Mouse (Mus musculus) CH12.LX (cell line): ENCODE data around the gene Zbtb20. TPM values are rescaled to one million over a fixed set of nuclear protein-coding genes. Genes with fewer than 3 reads are reported as not detected.

ENCODE experiments used
- DNase-seq: peaks from one replicate; pipeline ENCODE4 v3.0.0-alpha.2; 2013; ENCODE audit errors: extremely low read depth
- H3K27ac ChIP-seq: 2 replicates; pipeline ENCODE4 v1.5.1; 2012; ENCODE audit warnings: low read depth, mild to moderate bottlenecking, control low read depth, moderate library complexity; ENCODE audit not compliant: insufficient read depth
- H3K27me3 ChIP-seq: replicated peaks from 2 replicates; pipeline ENCODE3; 2012; ENCODE audit warnings: inconsistent platforms
- H3K36me3 ChIP-seq, 2 experiments: replicated peaks in 1 of 2; 2 replicates each; pipeline versions ENCODE3 to v1.6.1; 2012; ENCODE audit warnings: inconsistent platforms in 1 of 2, low read length in 1 of 2, mild to moderate bottlenecking in 1 of 2, mixed read lengths in 1 of 2, moderate library complexity in 1 of 2; ENCODE audit not compliant: control insufficient read depth in 1 of 2, insufficient read depth in 1 of 2
- H3K4me1 ChIP-seq, 2 experiments: 2 replicates each; pipeline ENCODE4 v1.6.1; 2012; ENCODE audit warnings: inconsistent platforms in 1 of 2, moderate library complexity in 1 of 2; ENCODE audit not compliant: insufficient read depth in 2 of 2, control insufficient read depth in 1 of 2
- H3K4me2 ChIP-seq: 2 replicates; pipeline ENCODE4 v1.6.1; 2012; ENCODE audit warnings: low read depth, mild to moderate bottlenecking, control low read depth; ENCODE audit not compliant: poor library complexity, insufficient read depth, severe bottlenecking
- H3K4me3 ChIP-seq, 3 experiments: fragments of 150-350 bp in 1 of 3; sonication (generic) in 1 of 3; replicated peaks in 1 of 3; 2 replicates each; pipeline versions ENCODE3 to v1.5.1; 2011 to 2012; ENCODE audit warnings: low read depth in 2 of 3, low read length in 2 of 3, mild to moderate bottlenecking in 2 of 3, moderate library complexity in 2 of 3, control low read depth in 1 of 3, improper control_type of control experiment in 1 of 3, inconsistent platforms in 1 of 3, mixed read lengths in 1 of 3; ENCODE audit not compliant: poor library complexity in 1 of 3
- H3K79me2 ChIP-seq: replicated peaks from 2 replicates; pipeline ENCODE4 v1.6.1; 2012; ENCODE audit warnings: mild to moderate bottlenecking, moderate library complexity; ENCODE audit not compliant: control insufficient read depth, poor library complexity, insufficient read depth, severe bottlenecking; ENCODE audit errors: extremely low read depth
- H3K9ac ChIP-seq: 2 replicates; pipeline ENCODE4 v1.6.1; 2012; ENCODE audit warnings: low read depth, mild to moderate bottlenecking, control low read depth, moderate library complexity; ENCODE audit not compliant: insufficient read depth
- H3K9me3 ChIP-seq: replicated peaks from 2 replicates; pipeline ENCODE3; 2012; ENCODE audit warnings: low read length, inconsistent platforms, mixed read lengths
- BHLHE40 ChIP-seq: IDR thresholded peaks from 2 replicates; pipeline ENCODE4 v1.6.1; 2011; ENCODE audit warnings: mild to moderate bottlenecking, low read depth, low read length, improper control_type of control experiment
- CHD1 ChIP-seq: IDR thresholded peaks from 2 replicates; pipeline ENCODE4 v1.6.1; 2012; ENCODE audit warnings: low read depth, low read length, improper control_type of control experiment, inconsistent platforms
- CHD2 ChIP-seq: IDR thresholded peaks from 2 replicates; pipeline ENCODE4 v1.6.1; 2011; ENCODE audit warnings: low read length, improper control_type of control experiment
- CTCF ChIP-seq, 2 experiments: IDR thresholded peaks in 1 of 2; conservative IDR thresholded peaks in 1 of 2; 2 replicates each; pipeline ENCODE4 v1.5.1; 2011 to 2012; ENCODE audit warnings: low read depth in 2 of 2, low read length in 2 of 2, improper control_type of control experiment in 1 of 2, inconsistent platforms in 1 of 2, mild to moderate bottlenecking in 1 of 2, moderate library complexity in 1 of 2
- E2F4 ChIP-seq: IDR thresholded peaks from 2 replicates; pipeline ENCODE4 v1.6.1; 2011; ENCODE audit warnings: low read depth, low read length, improper control_type of control experiment; ENCODE audit not compliant: insufficient replicate concordance
- JUN ChIP-seq: IDR thresholded peaks from 2 replicates; pipeline ENCODE4 v1.6.1; 2011; ENCODE audit warnings: low read depth, mild to moderate bottlenecking, low read length, improper control_type of control experiment, moderate library complexity; ENCODE audit not compliant: insufficient read depth
- JUND ChIP-seq: conservative IDR thresholded peaks from 2 replicates; pipeline ENCODE4 v1.6.1; 2011; ENCODE audit warnings: low read depth, low read length, improper control_type of control experiment
- KAT2A ChIP-seq: IDR thresholded peaks from 2 replicates; pipeline ENCODE4 v1.6.1; 2012; ENCODE audit warnings: low read length, improper control_type of control experiment, inconsistent platforms; ENCODE audit not compliant: insufficient replicate concordance
- MAFK ChIP-seq: IDR thresholded peaks from 2 replicates; pipeline ENCODE4 v1.6.1; 2011; ENCODE audit warnings: low read length, improper control_type of control experiment; ENCODE audit not compliant: insufficient replicate concordance
- MAX ChIP-seq: IDR thresholded peaks from 2 replicates; pipeline ENCODE4 v1.6.1; 2011; ENCODE audit warnings: low read length, improper control_type of control experiment
- MXI1 ChIP-seq: IDR thresholded peaks from 2 replicates; pipeline ENCODE4 v1.6.1; 2011; ENCODE audit warnings: mild to moderate bottlenecking, low read depth, low read length, improper control_type of control experiment
- MYC ChIP-seq: IDR thresholded peaks from 2 replicates; pipeline ENCODE4 v1.6.1; 2011; ENCODE audit warnings: low read depth, mild to moderate bottlenecking, improper control_type of control experiment, low read length
- NELFE ChIP-seq: IDR thresholded peaks from 2 replicates; pipeline ENCODE4 v1.6.1; 2011; ENCODE audit warnings: low read depth, low read length, improper control_type of control experiment
- PAX5 ChIP-seq: IDR thresholded peaks from 2 replicates; pipeline ENCODE4 v1.6.1; 2012; ENCODE audit warnings: low read length, inconsistent platforms, mixed read lengths
- RAD21 ChIP-seq: IDR thresholded peaks from 2 replicates; pipeline ENCODE4 v1.6.1; 2011; ENCODE audit warnings: low read depth, mild to moderate bottlenecking, low read length, improper control_type of control experiment, moderate library complexity
- SIN3A ChIP-seq: IDR thresholded peaks from 2 replicates; pipeline ENCODE4 v1.6.1; 2012; ENCODE audit warnings: low read length, improper control_type of control experiment, inconsistent platforms
- SMC3 ChIP-seq: IDR thresholded peaks from 2 replicates; pipeline ENCODE4 v1.6.1; 2011; ENCODE audit warnings: low read depth, low read length, improper control_type of control experiment
- TBP ChIP-seq: conservative IDR thresholded peaks from 2 replicates; pipeline ENCODE4 v1.6.1; 2011; ENCODE audit warnings: low read depth, low read length, improper control_type of control experiment
- UBTF ChIP-seq: IDR thresholded peaks from 2 replicates; pipeline ENCODE4 v1.6.1; 2012; ENCODE audit warnings: low read depth, mild to moderate bottlenecking, inconsistent platforms, low read length, improper control_type of control experiment, moderate library complexity
- ZC3H11A ChIP-seq: IDR thresholded peaks from 2 replicates; pipeline ENCODE4 v1.6.1; 2012; ENCODE audit warnings: low read depth, mild to moderate bottlenecking, inconsistent platforms, low read length, improper control_type of control experiment
- ZMIZ1 ChIP-seq: IDR thresholded peaks from 2 replicates; pipeline ENCODE4 v1.6.1; 2012; ENCODE audit warnings: low read depth, mild to moderate bottlenecking, inconsistent platforms, low read length, improper control_type of control experiment
- dilution Hi-C: fragments of 300-500 bp; cut with MboI; formaldehyde crosslinking; loops from 2 replicates; pipeline ENCODE4 v1.14.3; 2020; ENCODE audit warnings: low sequenced_read_pairs; ENCODE audit not compliant: extremely low pct_unique_long_range_greater_than_20kb, extremely low pct_ligation_motif_present
- in situ Hi-C: fragments of 300-500 bp; cut with MboI; formaldehyde crosslinking; loops from 3 replicates; pipeline ENCODE4 v1.14.3; 2019; ENCODE audit warnings: low sequenced_read_pairs, low pct_ligation_motif_present, low pct_unique_long_range_greater_than_20kb, mixed read lengths
- polyA plus RNA-seq: library from polyadenylated mRNA; unstranded; fragments of >175 nt; gene quantifications from 2 replicates; pipeline ENCODE4 v1.2.1, GENCODE M21; 2012; ENCODE audit warnings: low read depth; ENCODE audit not compliant: insufficient read length
- total RNA-seq, 2 experiments: library from RNA; depleted of rRNA; stranded (reverse); fragments of 300-350 nt in 1 of 2; fragments of >200 nt in 1 of 2; gene quantifications; 2 replicates each; pipeline ENCODE4 v1.2.3; 2012 to 2014

The Zbtb20 gene
- total and polyA plus RNA-seq, 3 experiments, result 24.9 to 58.0 (median 51.6) TPM

- peaks cover 34 to 84% of the 10 kb centered on the region in 2 experiments for H3K36me3 ChIP-seq
- no peaks in the 10 kb centered on the region for H3K27me3 ChIP-seq
- H3K4me1 ChIP-seq, result peaks cover 3 to 60% of the 10 kb centered on the region in 2 experiments
- DNase-seq, result peak; percentile 70
- no peak for TF ChIP-seq E2F4
- TF ChIP-seq UBTF, result no peak
- TF ChIP-seq MAFK, result no peak
- TF ChIP-seq MXI1, result no peak
- peak; percentile 71; the same call in 1 of the 2 replicates for TF ChIP-seq MYC
- peak; percentile 69 for TF ChIP-seq ZC3H11A
- TF ChIP-seq CHD1, result peak; percentile 62; the same call in 1 of the 2 replicates
- 0 out of 2 replicates have a peak, but pooled peaks have one; percentile 16 for TF ChIP-seq BHLHE40
- TF ChIP-seq SMC3, result peak; percentile 92
- TF ChIP-seq SIN3A, result 0 out of 2 replicates have a peak, but pooled peaks have one; percentile 28
- 0 out of 2 replicates have a peak, but pooled peaks have one; percentile 55 for TF ChIP-seq TBP
- no peak for TF ChIP-seq MAX
- peak; percentile 82 for TF ChIP-seq RAD21
- TF ChIP-seq CTCF (conservative IDR thresholded peaks at IDR 0.05 in 1 of 2, IDR thresholded peaks at IDR 0.05 in 1 of 2; ENCODE audit: low read depth in 2 of 2, low read length in 2 of 2), result peak; percentile 81 to 91
- peaks cover 92% of the 10 kb centered on the region for H3K79me2 ChIP-seq
- H3K4me2 ChIP-seq, result no peak overlapping the region
- dilution Hi-C loops (no loop called here), in situ Hi-C loops (no loop called here)
- H3K9me3 ChIP-seq, result no peaks in the 10 kb centered on the region
- no peak overlapping the region for H3K4me3 ChIP-seq
- H3K9ac ChIP-seq, result no peak overlapping the region
- H3K27ac ChIP-seq, result no peak overlapping the region
These were observed 664.4 kb downstream of the Zbtb20 start for GRCm38 (mm10) chr16:43540108-43540507.

- Histone ChIP-seq H3K4me1 (peaks cover 3 to 64% of the 10 kb centered on the region in 2 experiments), H3K27me3 (no peaks in the 10 kb centered on the region), H3K79me2 (peaks cover 93% of the 10 kb centered on the region), H3K4me2 (no peak overlapping the region), H3K27ac (no peak overlapping the region), H3K4me3 (no peak overlapping the region), H3K36me3 (peaks cover 39 to 90% of the 10 kb centered on the region in 2 experiments), H3K9ac (no peak overlapping the region), H3K9me3 (no peaks in the 10 kb centered on the region)
- no peak for DNase-seq
- dilution Hi-C loops (no loop called here), in situ Hi-C loops (no loop called here)
- no peak for TF ChIP-seq ZMIZ1
- 0 out of 2 replicates have a peak, but pooled peaks have one; percentile 3 for TF ChIP-seq BHLHE40
- TF ChIP-seq KAT2A, result no peak
- TF ChIP-seq CHD2, result no peak
- TF ChIP-seq NELFE, result no peak
- no peak for TF ChIP-seq PAX5
- no peak for TF ChIP-seq MAFK
- TF ChIP-seq JUND, result no peak
- no peak for TF ChIP-seq JUN
These were observed 665.0 kb downstream of the Zbtb20 start for GRCm38 (mm10) chr16:43540546-43541167.
